Mouse (Mus musculus) kidney, adult 2 months (tissue): ENCODE measurements around the gene Tenm4.

Source experiments
- CTCF ChIP-seq: fragments of 200-500 bp; conservative IDR thresholded peaks from 2 replicates; pipeline ENCODE4 v1.5.1; 2011; ENCODE audit warnings: low read depth, mild to moderate bottlenecking, control low read depth, low read length, moderate library complexity, mixed read lengths; ENCODE audit not compliant: insufficient read depth, insufficient read length
- POLR2A ChIP-seq: fragments of 200-500 bp; IDR thresholded peaks from one replicate; pipeline ENCODE4 v1.6.1; 2011; ENCODE audit warnings: low read depth, low read length, control low read depth

DNA sequence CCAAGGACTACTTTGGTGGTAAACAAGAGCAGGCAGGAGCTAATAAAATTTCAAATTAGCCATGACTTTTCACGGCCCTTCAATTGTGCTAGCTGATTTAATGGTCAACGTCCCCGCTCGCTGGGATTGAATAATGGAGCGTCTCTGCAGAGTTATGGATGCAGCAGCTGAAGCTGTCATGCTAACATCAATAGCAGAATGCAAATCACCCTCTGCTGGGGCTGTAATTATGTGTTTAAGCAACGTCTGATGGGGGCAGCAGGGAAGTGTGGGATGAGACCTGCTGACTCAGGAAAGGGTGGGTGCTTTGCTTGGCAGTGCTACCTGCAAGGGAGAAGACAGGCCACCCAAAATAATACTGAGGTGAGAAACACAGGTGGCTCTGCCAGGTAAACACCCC is 649.3 kb downstream of the Tenm4 start:
- no peak for TF ChIP-seq POLR2A
- TF ChIP-seq CTCF: no peak
